Mouse (Mus musculus) lung, adult 2 months (tissue): ENCODE results near the gene Dpp7. TPM values are rescaled to one million over a fixed set of nuclear protein-coding genes. Genes with fewer than 3 reads are reported as not detected.

Experiments used
- DNase-seq: peaks from one replicate; pipeline ENCODE4 v3.0.0; 2022
- H3K4me1 ChIP-seq: fragments of 200-500 bp; 2 replicates; pipeline ENCODE4 v1.6.1; 2011; ENCODE audit warnings: low read length; ENCODE audit not compliant: control insufficient read depth, insufficient read depth
- H3K4me3 ChIP-seq: fragments of 200-500 bp; replicated peaks from 2 replicates; pipeline ENCODE3; 2011; ENCODE audit warnings: low read depth, mild to moderate bottlenecking, control low read depth, low read length; ENCODE audit errors: extremely low read depth
- CTCF ChIP-seq: fragments of 200-500 bp; IDR thresholded peaks from 2 replicates; pipeline ENCODE4 v1.5.1; 2011; ENCODE audit warnings: mild to moderate bottlenecking, low read length, control low read depth; ENCODE audit not compliant: insufficient read depth
- POLR2A ChIP-seq: fragments of 200-500 bp; IDR thresholded peaks from 2 replicates; pipeline ENCODE4 v1.6.1; 2011; ENCODE audit warnings: low read depth, mild to moderate bottlenecking, control low read depth, low read length, borderline replicate concordance; ENCODE audit errors: extremely low read depth
- WGBS: fragments of 180-500 bp; shearing (Covaris S2); methylation state at CpG from one replicate; pipeline ENCODE4 v1.1.7; 2018; 5-methylcytosine and 5-hydroxymethylcytosine counted together
- polyA plus RNA-seq: library from polyadenylated mRNA; depleted of rRNA; stranded (reverse); fragments of >200 nt; gene quantifications from 2 replicates; pipeline ENCODE4 v1.2.3, GENCODE M21; 2012

Dpp7 gene
- polyA plus RNA-seq, 1 experiment: 36.4 TPM

- no peak within 1 kb of the TSS for H3K4me3 ChIP-seq
- TF ChIP-seq CTCF (no peak), POLR2A (no peak)
- no peaks in the 10 kb centered on the region for H3K4me1 ChIP-seq
- DNase-seq: peak; percentile 55
- WGBS: 10% methylated on average over 58 of the region's 58 CpGs
These were observed 37.0 kb downstream of the Dpp7 start, which contains the start of gene Grin1 for GRCm38 (mm10) chr2:25318971-25319773. TSS of gene Grin1 (minus strand) at chr2:25319187.

- Histone ChIP-seq H3K4me1 (no peaks in the 10 kb centered on the region), H3K4me3 (no peak overlapping the region)
- TF ChIP-seq POLR2A: no peak
- TF ChIP-seq CTCF: no peak
- no peak for DNase-seq
- 8% methylated on average over 31 of the region's 31 CpGs for WGBS
These were observed 37.8 kb downstream of the Dpp7 start for GRCm38 (mm10) chr2:25318119-25318966.

- H3K4me3 ChIP-seq: no peak overlapping the region
- 6% methylated on average over 11 of the region's 11 CpGs for WGBS
- DNase-seq: no peak
- no peaks in the 10 kb centered on the region for H3K4me1 ChIP-seq
- no peak for TF ChIP-seq CTCF
- TF ChIP-seq POLR2A: no peak
These were observed 44.7 kb downstream of the Dpp7 start for GRCm38 (mm10) chr2:25311491-25311891.

- WGBS: 2% methylated on average over 22 of the region's 22 CpGs
- H3K4me1 ChIP-seq: no peaks in the 10 kb centered on the region
- H3K4me3 ChIP-seq: no peak overlapping the region
- no peak for DNase-seq
- TF ChIP-seq CTCF (no peak), POLR2A (no peak)
These were observed 45.2 kb downstream of the Dpp7 start for GRCm38 (mm10) chr2:25310969-25311368.

GRCm38 (mm10) chr2:25310180-25310579 is 46.0 kb downstream of the Dpp7 start:
- H3K4me1 ChIP-seq: 0 out of 2 replicates have a peak, but pooled peaks cover 1% of the 10 kb centered on the region
- TF ChIP-seq POLR2A: no peak
- no peak for TF ChIP-seq CTCF

GRCm38 (mm10) chr2:25305587-25306359 is 50.4 kb downstream of the Dpp7 start:
- H3K4me1 ChIP-seq: 0 out of 2 replicates have a peak, but pooled peaks cover 3% of the 10 kb centered on the region
- no peak for DNase-seq
- no peak for TF ChIP-seq CTCF
- TF ChIP-seq POLR2A: no peak
- 48% methylated on average over 14 of the region's 14 CpGs for WGBS
- no peak overlapping the region for H3K4me3 ChIP-seq

More at GRCm38 (mm10) chr2:25310180-25310579, 46.0 kb downstream of the Dpp7 start:
- no peak for DNase-seq
- no peak overlapping the region for H3K4me3 ChIP-seq
- WGBS: 52% methylated on average over 10 of the region's 10 CpGs

GRCm38 (mm10) chr2:25304657-25305541 is 51.3 kb downstream of the Dpp7 start:
- no peak for TF ChIP-seq CTCF
- TF ChIP-seq POLR2A: no peak
- no peak for DNase-seq
- 2% methylated on average over 45 of the region's 45 CpGs for WGBS
- Histone ChIP-seq H3K4me3 (peak overlapping the region; percentile 12), H3K4me1 (0 out of 2 replicates have a peak, but pooled peaks cover 3% of the 10 kb centered on the region)

- Histone ChIP-seq H3K4me3 (no peak overlapping the region), H3K4me1 (0 out of 2 replicates have a peak, but pooled peaks cover 3% of the 10 kb centered on the region)
- TF ChIP-seq POLR2A (no peak), CTCF (no peak)
- 66% methylated on average over 7 of the region's 7 CpGs for WGBS
- no peak for DNase-seq
These were observed 52.1 kb downstream of the Dpp7 start for GRCm38 (mm10) chr2:25303931-25304656.
